Mouse (Mus musculus) lung, postnatal 0 days (tissue): ENCODE data around the gene Cpeb3. TPM values are rescaled to one million over a fixed set of nuclear protein-coding genes. Genes with fewer than 3 reads are reported as not detected.
"Not testable (repeated sequence)": the region's sequence is repeated elsewhere in the genome, so short reads cannot be mapped to it uniquely, and the experiment has no call there.

Experiments used
- ATAC-seq: fragments of 200-750 bp; cut with Nextera tagmentation; 2 replicates; pipeline ENCODE4 v1.8.0; 2017; ENCODE audit warnings: moderate library complexity
- DNase-seq: peaks from one replicate; pipeline ENCODE4 v3.0.0-alpha.2; 2016; ENCODE audit warnings: low spot score
- H3K27ac ChIP-seq: fragments of 300-500 bp; sonication (generic); 2 replicates; pipeline ENCODE4 v1.5.1; 2014; ENCODE audit warnings: antibody characterized with exemption, mild to moderate bottlenecking, low read length, mixed read lengths
- H3K27me3 ChIP-seq: fragments of 300-500 bp; sonication (generic); replicated peaks from 2 replicates; pipeline ENCODE4 v1.6.1; 2014; ENCODE audit warnings: low read length, mixed read lengths; ENCODE audit not compliant: insufficient read depth
- H3K36me3 ChIP-seq: fragments of 300-500 bp; sonication (generic); 2 replicates; pipeline ENCODE4 v1.6.1; 2014; ENCODE audit warnings: low read length, mixed read lengths; ENCODE audit not compliant: insufficient read depth
- H3K4me1 ChIP-seq: fragments of 300-500 bp; sonication (generic); 2 replicates; pipeline ENCODE4 v1.6.1; 2014; ENCODE audit warnings: antibody characterized with exemption, low read depth, low read length, mixed read lengths; ENCODE audit not compliant: insufficient read depth
- H3K4me2 ChIP-seq: fragments of 300-500 bp; sonication (generic); replicated peaks from 2 replicates; pipeline ENCODE4 v1.6.1; 2014; ENCODE audit warnings: low read depth, mild to moderate bottlenecking, low read length, moderate library complexity, mixed read lengths
- H3K4me3 ChIP-seq: fragments of 300-500 bp; sonication (generic); 2 replicates; pipeline ENCODE4 v1.5.1; 2014; ENCODE audit warnings: low read depth, low read length
- H3K9ac ChIP-seq: fragments of 300-500 bp; sonication (generic); replicated peaks from 2 replicates; pipeline ENCODE4 v1.6.1; 2014; ENCODE audit warnings: low read depth, mild to moderate bottlenecking
- H3K9me3 ChIP-seq: fragments of 300-500 bp; sonication (generic); 2 replicates; pipeline ENCODE4 v1.6.1; 2016; ENCODE audit warnings: low read length, mixed read lengths
- CTCF ChIP-seq: IDR thresholded peaks from 2 replicates; pipeline ENCODE4 v1.5.1; 2016; ENCODE audit warnings: antibody characterized with exemption, mild to moderate bottlenecking
- EP300 ChIP-seq: IDR thresholded peaks from 2 replicates; pipeline ENCODE4 v1.6.1; 2016; ENCODE audit warnings: antibody characterized with exemption, mild to moderate bottlenecking, control low read depth
- WGBS: fragments of 180-500 bp; shearing (Covaris S2); extraction: QIAGEN DNeasy Blood & Tissue Kit; methylation state at CpG from one replicate; pipeline ENCODE4 v1.1.7; 2014; 5-methylcytosine and 5-hydroxymethylcytosine counted together
- polyA plus RNA-seq: library from polyadenylated mRNA; unstranded; fragments of >200 nt; fragmentation: Nextera tagmentation; extraction: Ambion mirVana; gene quantifications from 2 replicates; pipeline ENCODE4 v1.2.1, GENCODE M21; 2015

Gene Cpeb3
- polyA plus RNA-seq, 1 experiment from 2014 or later: 1.3 TPM

DNA sequence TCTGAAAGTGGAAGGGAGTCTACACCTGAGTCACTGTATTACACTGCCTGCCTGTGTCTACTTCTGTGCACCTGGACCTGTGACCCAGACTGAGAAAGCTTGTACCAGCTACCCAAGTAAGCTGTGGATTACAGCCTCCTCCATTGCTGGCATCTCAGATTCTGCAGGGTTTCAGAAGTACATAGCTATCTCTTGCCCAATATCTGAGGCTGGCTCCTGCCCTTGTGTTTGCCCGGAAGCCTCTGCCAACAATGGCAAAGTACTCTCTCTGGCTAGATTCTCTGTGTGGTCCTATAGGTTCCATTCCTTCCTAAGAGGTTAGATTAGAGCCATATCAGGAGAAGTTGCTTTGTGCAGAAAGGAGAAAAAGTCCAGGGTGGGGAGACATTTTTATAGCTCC is 129.8 kb downstream of the Cpeb3 start:
- Histone ChIP-seq H3K27ac (no peak overlapping the region), H3K36me3 (no peaks in the 10 kb centered on the region), H3K4me3 (no peak overlapping the region), H3K4me2 (no peak overlapping the region), H3K9ac (no peak overlapping the region), H3K4me1 (no peaks in the 10 kb centered on the region), H3K9me3 (no peaks in the 10 kb centered on the region), H3K27me3 (no peaks in the 10 kb centered on the region)
- 63% methylated on average over 1 of the region's 1 CpGs for WGBS
- TF ChIP-seq CTCF (no peak), EP300 (no peak)
- DNase-seq (peak; percentile 25), ATAC-seq (peak; percentile 33)

- Histone ChIP-seq H3K9me3 (no peaks in the 10 kb centered on the region), H3K36me3 (no peaks in the 10 kb centered on the region), H3K27me3 (no peaks in the 10 kb centered on the region), H3K4me2 (no peak overlapping the region), H3K4me1 (no peaks in the 10 kb centered on the region), H3K9ac (no peak overlapping the region), H3K27ac (no peak overlapping the region), H3K4me3 (no peak overlapping the region)
- WGBS: 30% methylated on average over 4 of the region's 4 CpGs
- TF ChIP-seq EP300 (no peak), CTCF (no peak)
- peak; percentile 24 for DNase-seq
- peak; percentile 46 for ATAC-seq
These were observed 130.3 kb downstream of the Cpeb3 start for GRCm38 (mm10) chr19:37078064-37078463.

DNA sequence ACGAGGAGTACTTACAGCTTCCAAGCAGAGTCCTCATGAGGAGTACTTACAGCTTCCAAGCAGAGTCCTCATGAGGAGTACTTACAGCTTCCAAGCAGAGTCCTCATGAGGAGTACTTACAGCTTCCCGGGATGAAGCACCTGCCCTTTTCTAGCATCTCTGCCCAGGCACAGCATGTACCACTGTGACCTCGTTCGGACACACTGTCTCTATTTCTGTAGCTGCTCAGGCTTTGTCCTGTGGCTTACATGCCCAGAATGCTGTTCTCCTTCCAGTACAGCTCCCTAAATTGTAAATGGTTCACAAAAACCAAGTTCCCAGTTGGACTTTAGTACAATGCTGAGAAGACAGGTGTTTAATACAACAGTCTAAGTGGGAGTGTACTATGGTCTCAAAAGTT is 131.1 kb downstream of the Cpeb3 start:
- H3K4me3 ChIP-seq, H3K4me2 ChIP-seq, H3K9ac ChIP-seq, H3K4me1 ChIP-seq, ATAC-seq, H3K27ac ChIP-seq, H3K27me3 ChIP-seq, H3K9me3 ChIP-seq, H3K36me3 ChIP-seq: not testable (repeated sequence)
- TF ChIP-seq EP300: peak; percentile 56
- 53% methylated on average over 4 of the region's 4 CpGs for WGBS
- DNase-seq: peak; percentile 7

DNA sequence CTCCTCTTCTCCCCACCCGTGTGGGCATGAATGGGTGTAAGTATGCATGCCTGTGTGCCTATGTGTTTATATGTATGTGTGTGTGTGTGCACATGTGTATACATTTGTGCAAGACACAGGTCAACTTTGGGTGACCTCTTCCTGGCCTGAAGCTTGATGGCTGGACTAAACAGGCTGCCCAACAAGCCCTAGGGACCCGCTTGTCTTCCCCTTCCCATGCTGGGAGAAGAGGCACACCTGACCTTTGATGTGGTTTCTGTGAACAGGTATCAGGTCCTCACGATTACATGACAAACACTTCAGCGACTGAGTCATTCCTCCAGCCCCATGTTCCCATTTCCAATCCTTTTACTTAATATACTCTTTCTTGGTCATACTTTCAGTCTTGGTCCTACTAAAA is 131.8 kb downstream of the Cpeb3 start:
- TF ChIP-seq EP300 (no peak), CTCF (no peak)
- no peaks in the 10 kb centered on the region for H3K4me1 ChIP-seq
- ATAC-seq (peak; percentile 54), DNase-seq (peak; percentile 38)
- H3K36me3 ChIP-seq: no peaks in the 10 kb centered on the region
- H3K9me3 ChIP-seq: no peaks in the 10 kb centered on the region
- H3K4me2 ChIP-seq: no peak overlapping the region
- no peaks in the 10 kb centered on the region for H3K27me3 ChIP-seq
- WGBS: 37% methylated on average over 4 of the region's 4 CpGs
- no peak overlapping the region for H3K4me3 ChIP-seq
- H3K9ac ChIP-seq: no peak overlapping the region
- no peak overlapping the region for H3K27ac ChIP-seq

- no peaks in the 10 kb centered on the region for H3K9me3 ChIP-seq
- ATAC-seq: peak; percentile 40; the same call in 1 of the 2 replicates
- DNase-seq: peak; percentile 9
- no peaks in the 10 kb centered on the region for H3K27me3 ChIP-seq
- no peak overlapping the region for H3K4me3 ChIP-seq
- H3K27ac ChIP-seq: no peak overlapping the region
- no peak for TF ChIP-seq CTCF
- TF ChIP-seq EP300: no peak
- WGBS: 22% methylated on average over 2 of the region's 2 CpGs
- H3K9ac ChIP-seq: no peak overlapping the region
- H3K36me3 ChIP-seq: no peaks in the 10 kb centered on the region
- no peaks in the 10 kb centered on the region for H3K4me1 ChIP-seq
- no peak overlapping the region for H3K4me2 ChIP-seq
These were observed 132.3 kb downstream of the Cpeb3 start for GRCm38 (mm10) chr19:37076116-37076515.

- ATAC-seq (peak; percentile 33), DNase-seq (peak; percentile 19)
- TF ChIP-seq EP300 (no peak), CTCF (no peak)
- WGBS: 43% methylated on average over 7 of the region's 7 CpGs
- Histone ChIP-seq H3K4me3 (no peak overlapping the region), H3K4me1 (no peaks in the 10 kb centered on the region), H3K27ac (no peak overlapping the region), H3K9me3 (no peaks in the 10 kb centered on the region), H3K9ac (no peak overlapping the region), H3K27me3 (no peaks in the 10 kb centered on the region), H3K4me2 (no peak overlapping the region), H3K36me3 (no peaks in the 10 kb centered on the region)
These were observed 132.7 kb downstream of the Cpeb3 start for GRCm38 (mm10) chr19:37075690-37076089.

- no peaks in the 10 kb centered on the region for H3K4me1 ChIP-seq
These were observed 133.7 kb downstream of the Cpeb3 start for GRCm38 (mm10) chr19:37074726-37075125.

More at GRCm38 (mm10) chr19:37074726-37075125, 133.7 kb downstream of the Cpeb3 start:
- no peaks in the 10 kb centered on the region for H3K9me3 ChIP-seq
- H3K27me3 ChIP-seq: no peaks in the 10 kb centered on the region
- H3K4me2 ChIP-seq: no peak overlapping the region
- H3K36me3 ChIP-seq: no peaks in the 10 kb centered on the region
- TF ChIP-seq CTCF: no peak
- TF ChIP-seq EP300: no peak
- 44% methylated on average over 5 of the region's 5 CpGs for WGBS
- H3K4me3 ChIP-seq: no peak overlapping the region
- H3K9ac ChIP-seq: no peak overlapping the region
- DNase-seq (no peak), ATAC-seq (no peak)
- H3K27ac ChIP-seq: no peak overlapping the region
